Mouse (Mus musculus): ENCODE results near the gene H2-M5.
"Not testable (repeated sequence)": the region's sequence is repeated elsewhere in the genome, so short reads cannot be mapped to it uniquely, and the experiment has no call there.

The H2-M5 gene

DNA sequence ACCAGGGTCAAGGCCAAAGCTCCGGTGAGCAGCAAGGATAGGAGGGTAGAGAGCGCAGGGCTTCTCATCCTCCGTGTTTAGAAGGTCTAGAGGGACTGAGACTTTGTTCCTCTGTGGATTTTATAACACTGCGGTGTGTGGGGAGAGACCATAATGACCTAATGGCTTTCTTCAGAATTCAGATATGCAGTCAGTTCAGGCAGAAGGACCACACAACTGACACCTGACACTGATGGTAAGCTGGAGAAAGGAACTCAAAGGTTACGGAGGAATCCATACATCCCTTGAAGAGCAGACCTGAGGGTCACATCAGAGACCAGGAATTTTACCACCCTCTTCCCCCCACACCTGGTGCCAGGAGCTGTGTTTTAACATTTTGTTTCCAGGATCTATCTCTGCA lies at the start of gene H2-M5:
Gene H2-M5, minus strand, starts transcription at position 101 of the 400 bp plus-strand sequence.
- no peak for DNase-seq (ENCODE audit: inconsistent ontology term)

DNA sequence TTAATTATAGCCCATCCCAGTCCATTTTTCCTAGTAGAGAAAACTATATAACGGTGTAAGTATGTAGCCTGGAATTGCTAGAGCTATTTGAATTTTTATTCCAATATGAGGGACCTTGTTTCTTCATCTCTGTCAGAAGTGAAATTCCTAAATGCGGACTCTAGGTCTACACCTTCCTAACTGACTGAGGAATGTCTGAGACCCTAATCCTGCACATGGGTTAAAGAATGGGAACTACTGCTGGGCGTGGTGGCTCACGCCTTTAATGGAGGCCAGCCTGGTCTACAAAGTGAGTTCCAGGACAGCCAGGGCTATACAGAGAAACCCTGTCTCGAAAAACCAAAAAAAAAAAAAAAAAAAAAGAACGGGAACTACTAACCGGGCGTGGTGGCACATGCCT lies 39.8 kb upstream of the H2-M5 start:
- DNase-seq (ENCODE audit: inconsistent ontology term): no peak

DNA sequence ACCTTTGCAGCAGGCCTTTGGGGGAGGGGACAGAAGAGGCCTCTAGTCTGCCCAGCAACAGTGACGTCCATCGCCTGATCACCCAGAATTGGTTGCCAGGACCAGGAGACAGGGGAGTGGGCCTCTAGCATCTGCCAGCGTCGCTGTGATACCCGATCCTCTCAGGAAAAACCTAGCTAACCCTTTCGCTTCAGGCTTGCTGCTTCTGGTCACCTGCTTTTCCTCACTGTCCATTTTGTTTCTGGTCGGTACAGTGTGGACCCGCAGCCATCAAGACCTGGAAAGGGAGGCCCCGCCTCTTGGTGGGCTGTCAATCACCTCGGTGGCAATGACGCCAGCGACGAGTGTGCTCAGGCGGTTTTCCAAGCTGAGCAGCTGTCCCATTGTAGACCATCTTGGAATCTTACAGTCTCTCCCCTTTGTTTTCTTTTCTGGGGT lies 39.4 kb upstream of the H2-M5 start:
- DNase-seq (ENCODE audit: inconsistent ontology term): peak; percentile 98

DNA sequence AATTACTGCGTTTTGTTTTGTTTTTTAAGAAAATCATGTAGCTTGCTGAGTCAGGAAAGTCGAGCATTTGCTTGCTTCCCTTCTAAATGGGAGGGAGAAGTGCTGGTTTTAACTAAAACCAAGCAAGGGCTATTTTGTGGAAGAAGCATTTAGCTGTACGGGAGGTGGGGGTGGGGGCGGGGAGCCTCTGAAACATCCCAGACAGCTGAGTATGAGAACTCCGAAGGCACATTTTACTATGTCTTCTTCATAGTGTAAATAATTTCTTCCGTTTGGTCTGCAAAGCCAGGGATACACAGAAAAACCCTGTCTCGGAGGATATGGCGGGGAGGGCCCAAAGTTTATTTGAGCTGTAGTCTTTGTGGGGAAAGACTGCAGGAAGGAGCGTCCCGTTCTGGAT lies 38.9 kb upstream of the H2-M5 start:
- DNase-seq (ENCODE audit: inconsistent ontology term): no peak

DNA sequence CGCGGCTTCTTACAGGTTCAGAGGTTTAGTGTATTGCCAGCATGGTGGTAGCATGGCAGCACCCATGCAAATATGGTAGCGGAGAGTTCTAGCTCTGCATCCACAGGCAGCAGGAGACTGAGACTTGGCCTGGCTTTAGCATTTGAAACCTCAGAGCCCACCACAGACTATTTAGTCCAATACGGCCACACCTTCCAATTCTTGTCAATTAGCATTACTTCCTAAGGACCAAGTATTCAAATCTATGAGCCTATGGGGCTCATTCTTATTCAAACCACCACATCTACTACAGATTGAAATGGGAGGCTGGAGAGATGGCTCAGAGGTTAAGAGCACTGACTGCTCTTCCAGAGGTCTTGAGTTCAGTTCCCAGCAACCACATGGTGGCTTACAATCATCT lies 38.1 kb upstream of the H2-M5 start:
- no peak for DNase-seq (ENCODE audit: inconsistent ontology term)

DNA sequence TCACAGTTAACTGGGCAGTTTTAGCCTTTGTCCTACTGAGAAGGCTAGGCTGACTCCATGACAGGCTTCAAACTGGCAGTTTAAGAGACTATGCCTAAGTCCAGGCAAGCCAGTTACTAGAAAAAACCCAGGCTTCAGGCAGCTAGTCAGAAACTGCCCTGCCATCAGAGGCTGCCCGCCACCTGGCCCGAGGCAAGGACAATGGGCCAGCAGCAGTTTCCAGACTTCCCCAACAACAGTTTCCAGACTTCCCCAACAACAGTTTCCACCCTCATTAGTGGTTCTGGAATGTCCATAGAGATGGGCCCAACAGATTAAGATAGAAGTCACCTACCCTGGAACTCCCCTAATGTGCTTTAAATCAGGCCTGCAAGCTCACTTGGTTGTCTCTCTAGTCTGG lies 37.1 kb upstream of the H2-M5 start:
- DNase-seq (ENCODE audit: inconsistent ontology term): no peak

DNA sequence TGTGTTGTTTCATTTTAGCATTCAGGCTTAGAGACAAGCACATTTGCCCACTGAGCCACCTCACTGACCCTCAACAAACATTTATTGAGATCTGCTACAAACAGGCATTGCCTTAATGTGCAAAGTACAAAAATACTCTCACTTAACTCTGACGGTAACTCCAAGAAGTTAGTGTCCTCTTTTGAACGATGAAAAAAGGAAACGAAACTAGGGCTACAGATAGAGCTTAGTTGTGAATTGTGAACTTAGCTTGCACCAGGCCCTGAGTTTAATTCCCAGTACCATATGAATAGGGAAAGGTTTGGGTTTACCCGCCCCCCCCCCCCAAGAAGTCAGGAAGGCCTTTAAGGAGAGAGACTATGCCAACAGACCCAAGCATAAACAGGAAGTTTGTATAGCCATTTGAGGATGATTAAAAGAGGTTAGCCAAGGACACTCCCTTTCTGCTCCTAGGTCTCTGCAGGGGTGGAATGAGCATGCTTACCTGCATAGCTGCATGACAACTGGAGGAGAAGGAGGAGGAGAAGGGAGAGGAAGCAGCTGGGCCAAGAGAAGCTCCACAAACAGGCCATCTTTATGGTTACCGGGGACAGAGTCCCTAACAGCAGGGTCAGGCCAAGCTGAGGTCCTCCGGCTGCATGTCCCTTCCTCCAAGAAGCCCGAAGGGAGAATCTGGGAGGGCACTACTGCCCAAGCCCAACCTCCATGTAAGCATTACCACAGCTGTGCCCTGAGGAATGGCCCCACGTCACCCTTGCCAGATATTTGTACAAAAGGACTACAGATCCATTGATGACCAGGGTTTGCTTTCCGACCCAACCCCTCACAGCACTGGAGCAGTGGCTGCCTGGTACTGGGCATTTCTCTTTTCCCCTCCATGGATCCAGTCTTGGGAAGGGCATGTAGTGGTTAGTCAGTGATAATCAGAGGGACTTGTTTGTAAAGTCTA lies 33.6 kb upstream of the H2-M5 start, which contains the start of gene Mog:
Gene Mog, minus strand, starts transcription at position 771 of the 949 bp plus-strand sequence.
- no peak for DNase-seq (ENCODE audit: inconsistent ontology term)

DNA sequence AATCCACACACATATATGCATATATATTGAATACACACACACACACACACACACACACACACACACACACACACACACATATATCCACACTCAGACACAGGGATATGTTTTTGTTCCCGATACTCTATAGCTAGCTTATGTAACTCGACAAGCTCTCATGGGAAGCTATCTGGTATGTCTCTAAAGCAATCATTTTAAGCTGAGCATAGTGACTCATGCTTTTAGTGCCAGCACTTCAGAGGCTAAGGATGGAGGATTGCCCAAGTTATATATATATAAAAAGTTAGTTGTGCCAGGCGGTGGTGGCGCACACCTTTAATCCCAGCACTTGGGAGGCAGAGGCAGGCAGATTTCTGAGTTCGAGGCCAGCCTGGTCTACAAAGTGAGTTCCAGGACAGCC lies 29.9 kb upstream of the H2-M5 start:
- not testable (repeated sequence) for DNase-seq (ENCODE audit: inconsistent ontology term)

DNA sequence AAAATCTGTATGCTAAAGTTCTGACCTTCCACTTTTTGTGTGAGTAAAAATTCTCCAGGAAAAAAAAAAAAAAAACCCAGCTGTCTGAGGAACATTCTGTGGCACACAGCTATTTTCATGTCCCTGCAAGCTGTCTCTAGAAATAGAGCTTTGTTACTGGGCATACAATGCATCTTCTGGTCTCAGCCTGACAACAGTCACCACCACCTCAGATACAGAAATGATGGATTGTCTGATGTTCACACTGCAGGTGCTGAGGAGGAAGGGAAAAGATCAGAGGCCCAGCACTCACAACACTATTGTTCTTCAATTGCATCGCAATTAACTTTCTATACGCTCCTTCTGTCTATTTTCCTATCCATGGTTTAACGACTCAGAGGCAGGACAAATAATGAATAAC lies 29.0 kb upstream of the H2-M5 start:
- DNase-seq (ENCODE audit: inconsistent ontology term): no peak

DNA sequence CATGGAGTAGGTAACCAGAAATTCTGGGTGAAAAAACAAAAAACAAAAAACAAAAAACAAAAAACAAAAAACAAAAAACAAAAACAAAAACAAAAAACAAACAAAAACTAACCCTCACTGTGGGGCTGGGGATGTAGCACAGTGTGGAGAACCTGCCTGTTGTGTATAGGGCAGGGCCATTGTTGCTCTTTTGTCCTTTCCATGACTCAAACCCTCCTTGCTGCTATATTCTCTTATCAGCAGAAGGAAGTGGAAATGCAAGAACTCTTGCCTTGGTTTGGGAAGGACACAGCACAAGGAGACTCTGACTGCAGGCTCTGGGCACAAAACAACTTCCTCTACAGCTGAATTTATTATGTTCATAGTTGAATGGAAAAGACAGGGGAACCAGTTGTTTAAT lies 27.0 kb upstream of the H2-M5 start:
- DNase-seq (ENCODE audit: inconsistent ontology term): no peak

DNA sequence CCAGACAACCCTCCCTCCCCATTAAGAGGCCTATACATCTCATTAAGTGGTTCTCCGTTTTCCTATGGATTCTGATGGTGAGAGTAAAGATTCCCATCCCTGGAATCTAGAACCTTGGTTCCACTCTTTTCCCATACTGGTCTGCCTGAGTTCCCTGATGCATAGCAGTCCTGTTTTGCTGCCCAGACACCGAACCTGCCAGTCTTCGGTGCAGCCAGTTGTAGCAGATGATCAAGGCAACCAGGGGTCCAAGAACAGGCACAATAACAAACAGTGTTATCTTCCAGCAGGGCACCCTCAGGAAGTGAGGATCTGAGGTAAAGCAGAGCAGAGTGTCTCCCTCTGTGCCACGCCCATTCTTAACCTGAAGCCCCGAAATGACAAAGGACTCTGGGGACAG lies 22.8 kb upstream of the H2-M5 start:
- no peak for DNase-seq (ENCODE audit: inconsistent ontology term)

DNA sequence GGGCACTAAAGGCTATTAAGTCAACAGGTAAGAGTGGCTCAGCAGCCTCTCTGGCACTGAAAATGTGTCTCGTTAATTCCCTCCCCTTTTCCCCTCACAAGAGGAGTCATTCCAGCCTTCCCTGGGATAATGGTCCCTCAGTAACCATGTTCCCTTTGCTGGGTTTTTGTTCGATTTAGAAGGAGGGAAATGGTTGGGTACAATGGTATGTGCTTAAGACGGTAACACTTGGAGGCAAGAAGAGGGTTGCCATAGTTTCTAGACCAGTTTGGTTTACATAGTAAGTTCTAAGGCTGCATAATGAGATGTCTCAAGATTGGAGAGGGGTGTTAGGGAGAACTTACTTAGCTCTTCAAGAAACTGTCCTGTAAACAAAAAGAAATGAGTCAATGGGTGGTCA lies 22.4 kb upstream of the H2-M5 start:
- DNase-seq (ENCODE audit: inconsistent ontology term): no peak

DNA sequence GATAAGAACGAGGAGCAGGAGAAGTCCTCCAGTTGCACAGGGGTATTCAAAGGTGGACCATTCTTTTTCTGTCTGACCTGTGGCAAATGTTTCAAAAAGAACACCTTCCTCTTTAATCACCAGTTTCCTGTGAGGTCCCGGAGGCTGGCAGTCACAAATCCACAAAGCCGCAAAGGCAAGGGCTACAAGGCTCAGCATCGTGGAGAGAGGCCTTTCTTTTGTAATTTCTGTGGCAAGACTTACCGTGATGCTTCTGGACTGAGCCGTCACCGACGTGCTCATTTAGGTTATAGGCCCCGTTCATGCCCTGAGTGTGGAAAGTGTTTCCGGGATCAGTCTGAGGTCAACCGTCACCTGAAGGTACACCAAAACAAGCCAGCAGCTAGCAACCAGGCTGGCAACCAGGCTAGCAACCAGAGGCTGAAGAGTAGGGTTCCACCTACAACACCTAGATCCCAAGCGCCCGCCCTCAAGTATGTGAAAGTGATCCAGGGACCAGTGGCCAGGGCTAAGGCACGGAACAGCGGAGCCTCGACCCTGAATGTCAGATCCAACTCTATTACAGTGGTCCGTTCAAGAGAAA lies 20.2 kb upstream of the H2-M5 start:
- DNase-seq (ENCODE audit: inconsistent ontology term): no peak

DNA sequence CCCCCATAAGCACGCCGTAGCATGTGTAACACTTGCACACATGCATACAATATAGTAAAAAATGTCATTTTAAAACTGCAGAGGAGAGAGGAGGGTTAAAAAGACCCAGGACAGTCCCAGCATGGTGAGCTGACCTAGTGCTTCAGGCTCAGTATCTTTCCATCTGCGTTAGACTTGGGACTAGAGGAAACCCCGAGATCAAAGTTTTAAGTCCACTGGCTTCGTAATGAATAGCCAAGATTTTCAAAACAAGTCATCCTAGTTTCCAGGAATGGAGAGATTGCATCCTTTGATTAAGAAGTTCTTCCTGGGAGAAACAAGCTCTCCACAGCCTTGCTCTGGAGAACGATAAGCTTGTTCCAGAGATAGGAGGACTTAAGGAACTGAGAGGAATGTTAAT lies 18.8 kb upstream of the H2-M5 start:
- no peak for DNase-seq (ENCODE audit: inconsistent ontology term)

DNA sequence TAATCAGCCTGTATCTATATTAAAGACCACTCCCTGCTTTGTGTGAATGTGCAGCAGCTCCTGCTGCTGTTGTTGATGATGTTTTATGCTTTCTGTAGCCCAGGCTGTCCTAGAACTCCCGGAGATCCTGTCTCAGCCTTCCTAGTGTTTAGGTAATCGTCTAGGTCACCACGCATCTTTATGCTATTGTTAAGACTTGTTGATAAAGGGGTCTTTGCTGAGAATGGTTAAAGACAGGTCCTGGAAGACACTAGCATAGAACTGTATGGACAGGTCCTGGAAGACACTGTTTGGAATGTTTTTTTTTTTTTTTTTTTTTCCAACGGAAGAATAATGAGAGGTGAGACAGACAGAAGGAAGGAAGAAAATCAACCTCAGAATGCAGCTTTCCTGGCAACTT lies 14.0 kb upstream of the H2-M5 start:
- no peak for DNase-seq (ENCODE audit: inconsistent ontology term)

DNA sequence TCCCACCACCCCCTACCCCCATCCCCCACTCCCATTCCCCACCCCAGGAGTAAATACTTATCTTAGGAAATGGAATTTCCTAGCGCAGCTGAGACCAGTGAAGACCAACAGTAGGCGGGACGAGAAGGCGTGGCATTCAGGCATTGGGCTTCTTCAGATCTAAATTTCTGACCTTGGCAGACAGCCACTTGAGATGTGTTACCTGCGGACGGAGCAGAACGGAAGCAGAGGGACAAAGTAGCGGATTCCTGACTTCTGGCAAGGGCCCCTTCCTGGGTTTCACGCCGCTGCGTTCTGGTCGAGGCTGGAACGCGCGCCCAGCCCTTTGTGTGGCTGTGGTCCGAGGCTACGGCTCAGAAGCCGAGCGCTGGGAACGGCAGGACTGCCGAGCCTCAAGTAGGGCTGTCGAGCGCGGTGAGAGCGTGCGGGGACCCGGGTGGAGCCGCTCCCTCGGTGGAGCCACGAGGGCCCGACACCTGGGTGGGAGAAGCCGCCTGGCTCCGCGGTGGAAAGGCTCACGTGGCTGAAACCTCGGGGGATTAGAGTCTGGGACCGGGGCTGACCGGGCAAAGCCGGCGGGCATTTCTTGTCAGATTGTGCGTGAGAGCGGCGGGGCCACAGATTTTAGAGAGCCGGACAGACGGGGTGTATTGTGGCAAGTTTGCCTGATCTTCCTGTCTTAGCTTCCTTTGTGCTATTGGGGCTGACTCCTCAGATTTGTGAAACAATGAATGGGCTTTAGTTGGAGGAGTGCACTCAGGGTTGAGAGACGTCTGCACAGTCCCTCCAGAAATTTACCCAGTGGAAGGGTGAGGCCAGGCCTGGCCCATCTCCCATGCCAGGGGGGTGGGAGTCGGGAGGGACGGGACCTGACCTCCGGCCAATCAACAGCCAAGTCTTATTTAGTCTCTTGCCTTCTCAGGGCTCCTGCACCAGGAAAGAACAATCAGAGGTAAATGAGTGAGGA lies 13.3 kb upstream of the H2-M5 start:
- peak; percentile 79 for DNase-seq (ENCODE audit: inconsistent ontology term)

DNA sequence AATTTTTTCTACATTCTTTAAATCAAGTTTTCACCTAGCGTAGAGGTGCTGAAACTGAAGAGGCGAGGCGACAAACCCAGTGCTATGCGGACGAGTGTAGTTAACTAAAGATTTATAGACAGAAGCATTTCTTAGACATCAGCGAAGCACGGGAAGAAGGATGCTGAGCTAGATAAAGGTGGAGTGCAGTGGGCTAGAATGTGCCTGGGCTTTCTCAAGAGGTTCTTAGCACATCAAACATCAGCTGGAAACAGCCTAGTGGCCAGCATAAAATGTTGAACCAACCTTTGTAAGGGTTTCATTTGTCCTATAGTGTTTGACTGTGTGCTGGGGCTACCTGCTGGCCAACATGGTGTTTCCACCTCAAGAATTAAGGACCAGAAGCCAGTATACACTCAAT lies 11.5 kb upstream of the H2-M5 start, which contains the start of gene Zfp57:
Gene Zfp57, plus strand, starts transcription at position 301 of the 400 bp plus-strand sequence.
- no peak for DNase-seq (ENCODE audit: inconsistent ontology term)

DNA sequence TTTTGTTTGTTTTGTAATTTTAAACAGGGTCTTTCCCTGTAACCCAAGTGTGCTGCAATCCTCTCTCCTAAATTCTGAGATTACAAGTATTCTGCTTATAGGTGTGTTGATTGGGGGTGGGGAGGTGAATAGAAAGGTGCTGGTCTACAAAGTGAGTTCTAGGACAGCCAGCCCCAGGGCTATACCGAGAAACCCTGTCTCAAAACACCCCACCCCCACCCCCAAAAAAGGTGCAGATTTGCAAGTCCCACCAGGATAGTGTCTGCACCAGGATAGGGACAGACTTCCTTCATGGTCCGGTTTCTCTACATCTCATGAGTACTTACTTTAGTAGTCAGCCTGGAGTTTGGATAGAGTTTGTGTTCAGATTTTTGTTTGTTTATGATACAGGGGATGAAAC lies 9.1 kb upstream of the H2-M5 start:
- DNase-seq (ENCODE audit: inconsistent ontology term): no peak

DNA sequence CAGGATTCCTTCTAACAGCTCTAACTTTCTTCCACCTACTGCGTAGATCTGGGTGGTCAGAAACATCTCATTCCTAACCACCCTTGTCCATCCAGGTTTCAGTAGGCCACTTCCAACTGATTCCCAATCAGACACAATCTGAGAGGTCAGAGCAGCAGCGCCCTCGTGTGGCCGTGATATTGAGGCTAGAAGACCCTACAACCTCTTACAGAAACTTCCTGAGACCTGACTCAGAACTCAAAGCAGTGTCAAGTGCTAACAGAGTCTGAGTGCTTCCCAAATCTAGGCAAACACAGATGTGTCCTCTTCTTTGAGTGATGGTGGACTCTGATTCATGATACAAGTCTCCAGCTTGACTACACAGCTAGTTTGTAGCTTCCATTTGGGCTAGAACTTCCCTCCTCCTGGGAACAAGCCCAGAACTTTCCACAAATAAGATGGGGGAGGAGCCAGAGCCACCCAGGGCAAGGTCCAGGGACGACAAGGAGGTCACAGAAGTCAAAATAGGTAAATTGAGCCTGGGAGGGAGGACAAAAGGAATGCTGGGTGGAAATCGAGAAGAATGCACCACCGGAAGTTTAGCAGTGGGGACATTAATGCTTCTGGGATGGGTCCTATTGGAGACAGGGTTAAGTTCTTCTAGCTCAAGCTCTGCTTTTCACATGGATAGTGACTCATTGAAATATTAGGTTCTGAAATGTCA lies 7.8 kb upstream of the H2-M5 start:
- peak; percentile 59 for DNase-seq (ENCODE audit: inconsistent ontology term)

DNA sequence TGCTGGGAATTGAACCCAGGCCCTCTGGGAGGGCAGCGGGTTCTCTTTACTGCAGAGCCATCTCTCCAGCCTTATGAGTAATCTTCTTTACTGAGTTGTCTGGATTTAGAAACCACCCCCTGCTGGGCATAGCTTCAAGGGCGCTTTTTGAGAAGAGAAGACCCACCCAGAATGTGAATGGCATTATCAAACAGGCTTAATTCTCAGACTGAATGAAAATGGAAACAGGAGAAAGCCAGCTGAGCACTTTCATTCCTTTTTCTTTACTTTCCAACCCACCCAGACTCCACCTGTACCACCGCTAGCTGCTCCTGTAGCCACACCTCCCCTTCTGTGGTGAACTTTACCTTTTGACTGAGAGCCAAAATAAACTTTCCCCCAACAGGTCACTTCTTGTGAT lies 6.1 kb upstream of the H2-M5 start:
- no peak for DNase-seq (ENCODE audit: inconsistent ontology term)

DNA sequence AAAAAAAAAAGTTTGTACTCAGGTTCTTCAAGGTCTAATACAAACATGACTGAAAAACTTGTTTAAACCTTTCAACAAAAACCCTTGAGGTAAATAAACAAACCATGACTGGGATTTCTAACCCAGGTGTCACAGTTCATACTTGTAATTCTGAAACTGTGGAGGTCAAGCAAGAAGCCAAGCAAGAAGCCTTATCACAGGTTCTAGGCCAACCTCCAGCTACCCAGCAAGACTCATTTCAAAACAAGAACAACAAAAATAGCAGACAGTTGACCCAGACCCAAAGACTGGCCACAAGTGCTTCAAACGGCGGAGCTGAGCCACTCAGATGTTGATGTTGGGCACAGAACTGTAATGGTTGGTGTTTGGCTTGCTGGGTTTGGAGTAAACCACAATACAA lies 5.2 kb upstream of the H2-M5 start:
- DNase-seq (ENCODE audit: inconsistent ontology term): no peak
